Mouse (Mus musculus): ENCODE measurements around the gene Slamf6. TPM values are rescaled to one million over a fixed set of nuclear protein-coding genes. Genes with fewer than 3 reads are reported as not detected.
"Not testable (repeated sequence)": the region's sequence is repeated elsewhere in the genome, so short reads cannot be mapped to it uniquely, and the experiment has no call there.

Slamf6 gene
- total RNA-seq (2021), result not detected
- long read RNA-seq, experiment 1, result 0 reads
- long read RNA-seq, experiment 2, result 0 reads

- no peak within 1 kb of the TSS for H3K27ac ChIP-seq
- no peak for TF ChIP-seq CTCF (IDR thresholded peaks at IDR 0.05)
- H3K4me3 ChIP-seq, result no peak within 1 kb of the TSS
- DNase-seq, result peak; percentile 17
- intact Hi-C loops (cut with DNase I), result no loop called here
Measured at GRCm38 (mm10) chr1:171917305-171918039, at the start of gene Slamf6. Gene Slamf6, plus strand, starts transcription at chr1:171917515.

DNA sequence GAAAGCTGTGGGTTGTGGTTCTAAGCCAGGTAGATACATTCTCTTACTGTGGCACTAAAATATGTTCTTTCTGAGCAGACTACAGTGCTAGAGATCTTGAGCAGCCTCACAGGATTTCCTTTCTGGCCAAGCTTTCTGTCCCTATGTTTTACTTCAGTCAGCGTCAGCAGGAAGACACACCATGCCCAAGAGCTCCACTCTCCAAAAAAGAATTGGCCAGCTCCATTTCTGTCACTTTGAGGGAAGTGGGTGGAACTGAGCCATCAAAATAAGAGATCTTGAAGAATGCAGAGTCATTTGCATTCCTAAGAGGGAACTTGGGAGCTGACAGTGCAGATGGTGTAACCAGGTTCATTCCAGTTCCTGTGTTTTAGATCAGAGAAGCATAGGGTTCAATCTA, 30.3 kb upstream of the Slamf6 start:
- DNase-seq, result no peak

DNA sequence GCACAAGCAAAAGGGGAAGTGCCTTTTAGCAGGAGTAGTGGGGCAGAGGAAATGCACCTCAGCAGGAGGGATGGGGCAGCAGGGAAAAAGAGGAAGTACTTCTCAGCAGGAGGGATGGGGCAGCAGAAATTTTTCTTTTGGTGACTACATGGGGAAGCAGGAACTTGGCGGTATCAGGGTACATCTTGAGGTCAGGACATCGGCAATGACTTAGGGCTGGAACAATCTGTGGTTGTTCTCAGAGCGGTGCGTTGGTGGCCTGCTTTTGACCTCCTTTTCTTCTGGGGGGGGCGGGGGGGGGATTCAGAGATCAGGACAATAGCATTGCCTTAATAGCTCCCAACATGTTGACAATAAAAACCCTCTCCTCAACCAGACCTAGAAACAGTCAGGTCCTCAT, 22.0 kb upstream of the Slamf6 start, which contains the start of gene Gm10521:
Gm10521 (plus strand) TSS at position 301 of the 400 bp plus-strand sequence.
- DNase-seq; H3K27ac ChIP-seq; H3K4me3 ChIP-seq; intact Hi-C loops (cut with DNase I): not testable (repeated sequence)

More for the DNA sequence above, 30.3 kb upstream of the Slamf6 start:
- intact Hi-C loops (cut with DNase I), result no loop called here
- TF ChIP-seq CTCF (IDR thresholded peaks at IDR 0.05), result no peak
- H3K4me3 ChIP-seq, result no peak overlapping the region
- no peak overlapping the region for H3K27ac ChIP-seq

DNA sequence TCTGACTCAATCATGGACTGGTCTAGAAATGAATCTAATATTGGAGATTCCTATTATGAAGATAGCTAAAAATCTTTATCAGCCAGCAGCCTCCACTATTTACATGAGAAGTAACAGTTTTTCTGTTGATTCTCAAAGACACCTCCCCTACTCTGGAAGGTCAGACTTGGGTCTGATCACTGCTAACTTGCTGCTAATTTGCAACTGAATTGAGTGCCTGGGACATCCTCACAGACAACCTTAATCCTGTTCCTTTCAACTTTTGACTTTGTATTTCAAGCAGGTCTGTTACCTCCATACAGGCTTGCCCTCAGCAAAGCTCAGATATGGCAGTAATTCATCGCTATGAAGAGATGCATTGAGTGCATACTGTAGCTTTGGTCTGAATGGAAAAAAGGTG, 13.3 kb upstream of the Slamf6 start:
- Histone ChIP-seq H3K4me3 (no peak overlapping the region), H3K27ac (no peak overlapping the region)
- no peak for DNase-seq
- intact Hi-C loops (cut with DNase I), result no loop called here
- TF ChIP-seq CTCF (IDR thresholded peaks at IDR 0.05), result no peak

GRCm38 (mm10) chr1:171915638-171916458, 1.5 kb upstream of the Slamf6 start:
- intact Hi-C loops (cut with DNase I), result no loop called here
- TF ChIP-seq CTCF (IDR thresholded peaks at IDR 0.05), result no peak
- DNase-seq, result no peak
- Histone ChIP-seq H3K27ac (no peak overlapping the region), H3K4me3 (no peak overlapping the region)

GRCm38 (mm10) chr1:171918136-171918920, 1.0 kb downstream of the Slamf6 start:
- intact Hi-C loops (cut with DNase I), result no loop called here
- DNase-seq, result no peak
- Histone ChIP-seq H3K4me3 (no peak overlapping the region), H3K27ac (no peak overlapping the region)
- TF ChIP-seq CTCF (IDR thresholded peaks at IDR 0.05), result no peak

DNA sequence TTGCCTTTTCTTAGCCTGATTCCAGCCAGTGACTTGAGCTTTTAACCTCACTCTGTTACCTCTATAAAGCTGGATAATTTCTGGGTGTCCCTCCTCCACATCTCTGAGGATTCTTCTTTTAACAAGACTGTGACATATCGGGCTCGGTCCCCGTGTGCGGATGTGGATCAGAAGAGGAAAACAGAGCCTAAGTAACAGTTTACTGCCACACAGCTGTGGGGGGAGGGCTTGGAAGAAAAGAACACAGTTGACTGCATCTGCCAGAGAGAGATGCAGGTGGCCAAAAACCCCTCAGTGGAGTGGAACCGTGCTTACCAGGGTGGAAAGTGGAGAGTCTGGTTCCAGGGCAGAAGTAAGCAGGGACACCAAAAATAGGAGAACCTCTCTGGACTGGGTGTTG, 1.9 kb downstream of the Slamf6 start:
- no peak for TF ChIP-seq CTCF (IDR thresholded peaks at IDR 0.05)
- Histone ChIP-seq H3K27ac (no peak overlapping the region), H3K4me3 (no peak overlapping the region)
- no peak for DNase-seq
- intact Hi-C loops (cut with DNase I), result no loop called here

- DNase-seq, result no peak
- Histone ChIP-seq H3K27ac (no peak overlapping the region), H3K4me3 (no peak overlapping the region)
- intact Hi-C loops (cut with DNase I), result no loop called here
- TF ChIP-seq CTCF (IDR thresholded peaks at IDR 0.05), result no peak
Measured at GRCm38 (mm10) chr1:171919901-171920510, 2.7 kb downstream of the Slamf6 start.

- Histone ChIP-seq H3K4me3 (no peak overlapping the region), H3K27ac (no peak overlapping the region)
- intact Hi-C loops (cut with DNase I), result no loop called here
- DNase-seq, result no peak
- TF ChIP-seq CTCF (IDR thresholded peaks at IDR 0.05), result no peak
Measured at GRCm38 (mm10) chr1:171920989-171921621, 3.8 kb downstream of the Slamf6 start.

GRCm38 (mm10) chr1:171921641-171922040, 4.3 kb downstream of the Slamf6 start:
- Histone ChIP-seq H3K27ac (no peak overlapping the region), H3K4me3 (no peak overlapping the region)
- DNase-seq, result no peak
- intact Hi-C loops (cut with DNase I), result no loop called here
- no peak for TF ChIP-seq CTCF (IDR thresholded peaks at IDR 0.05)

DNA sequence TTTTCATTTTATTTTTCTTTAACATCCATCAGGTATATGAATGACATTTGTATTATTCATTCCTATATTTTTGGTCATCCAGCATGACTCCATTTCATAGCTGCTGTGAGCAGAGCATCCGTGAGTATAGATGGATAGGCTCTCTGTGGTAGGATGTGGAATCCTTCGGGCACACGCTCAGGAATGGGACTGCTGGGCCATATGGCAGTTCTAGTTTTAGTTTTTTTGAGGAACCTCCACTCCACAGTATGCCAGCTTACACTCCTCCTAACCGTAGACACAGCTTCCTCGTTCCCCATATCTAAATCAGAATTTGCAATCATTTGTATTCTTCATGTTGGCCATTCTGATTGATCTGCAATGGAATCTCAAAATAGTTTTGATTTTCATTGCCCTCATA, 5.5 kb downstream of the Slamf6 start:
- intact Hi-C loops (cut with DNase I), result no loop called here
- H3K27ac ChIP-seq, result no peak overlapping the region
- TF ChIP-seq CTCF (IDR thresholded peaks at IDR 0.05), result no peak

DNA sequence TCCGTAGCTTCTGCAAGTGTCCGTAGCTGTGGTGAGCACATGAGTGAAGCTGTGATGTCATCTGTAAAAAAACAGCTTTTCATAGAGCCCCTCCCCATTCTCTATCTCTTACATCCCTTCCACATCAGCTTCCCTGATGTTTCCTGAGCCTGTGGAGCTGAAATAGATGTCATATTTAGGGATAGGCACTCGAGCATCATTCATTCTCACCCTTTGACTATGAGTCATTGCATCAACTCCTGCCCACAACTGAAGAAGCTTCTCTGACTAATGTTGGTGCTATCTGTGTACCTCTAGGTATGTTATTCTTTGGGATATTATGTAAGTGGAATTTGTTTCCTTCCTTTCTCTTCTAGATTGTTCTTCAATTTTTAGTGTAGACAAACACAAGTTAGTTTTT, 7.6 kb downstream of the Slamf6 start:
- intact Hi-C loops (cut with DNase I), result no loop called here

More for the DNA sequence above, 5.5 kb downstream of the Slamf6 start:
- DNase-seq, result no peak
- H3K4me3 ChIP-seq, result no peak overlapping the region

More for the DNA sequence above, 7.6 kb downstream of the Slamf6 start:
- no peak overlapping the region for H3K4me3 ChIP-seq
- DNase-seq, result no peak
- no peak for TF ChIP-seq CTCF (IDR thresholded peaks at IDR 0.05)
- no peak overlapping the region for H3K27ac ChIP-seq
